Mouse (Mus musculus): Measurements from ENCODE around the gene Mars. TPM values are rescaled to one million over a fixed set of nuclear protein-coding genes. Genes with fewer than 3 reads are reported as not detected.

Mars gene
- polyA plus RNA-seq, 1 experiment: 47.7 TPM

DNA sequence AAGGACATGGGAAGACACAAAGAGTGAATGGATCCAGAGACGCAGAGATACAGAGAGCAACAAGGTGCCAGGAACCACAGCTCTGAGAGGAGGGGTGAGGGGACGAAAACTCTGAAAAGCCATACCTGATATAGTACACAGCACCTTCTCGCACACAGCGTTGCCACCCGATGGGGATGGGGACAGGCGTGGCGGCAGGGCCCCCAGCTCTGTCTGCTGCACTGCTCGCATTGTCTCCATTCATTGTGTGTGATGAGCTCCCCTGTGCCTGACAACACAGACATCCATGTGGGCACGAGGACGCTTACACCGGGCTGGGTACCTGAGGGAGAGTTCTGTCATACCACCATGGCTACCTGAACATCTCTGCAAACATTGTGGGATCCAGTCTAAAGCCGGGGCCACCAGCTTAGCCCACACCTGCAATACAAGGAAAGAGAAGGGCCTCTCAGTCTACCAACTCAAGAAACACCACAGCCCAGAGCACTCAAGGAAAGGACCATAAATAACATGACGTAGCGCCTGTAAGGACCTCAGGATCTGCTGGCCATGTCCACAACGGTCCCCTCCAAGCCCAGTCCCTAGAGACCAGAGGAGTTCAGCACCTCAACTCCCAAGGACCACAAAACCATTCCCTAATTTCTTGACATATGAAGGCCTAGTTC, 24.2 kb downstream of the Mars start:
- DNase-seq (ENCODE audit: low spot score): no peak

- no peak for DNase-seq (ENCODE audit: low spot score)
Observed at GRCm38 (mm10) chr10:127286730-127287129, 24.9 kb downstream of the Mars start.

DNA sequence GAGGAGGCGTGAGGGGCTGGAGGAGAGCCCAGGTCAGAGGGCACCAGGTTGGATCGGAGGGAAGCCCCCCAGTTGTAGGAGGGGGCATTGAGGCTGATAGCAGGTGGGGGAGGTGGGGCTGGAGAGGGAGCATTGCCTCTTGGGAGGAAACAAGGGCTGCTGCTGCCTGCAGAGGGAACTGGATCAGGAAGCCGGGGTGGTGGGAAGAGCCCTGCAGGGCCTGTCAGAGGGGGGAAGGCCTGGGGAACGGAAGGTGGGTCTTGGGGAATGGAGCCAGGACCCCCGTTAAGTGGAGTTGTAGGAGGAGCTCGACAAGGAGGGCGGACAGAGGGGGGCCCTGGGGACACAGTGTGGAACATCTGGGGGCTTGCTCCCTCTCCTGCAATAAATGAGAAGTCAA, 25.4 kb downstream of the Mars start:
- DNase-seq (ENCODE audit: low spot score): no peak

GRCm38 (mm10) chr10:127285644-127286043, 25.9 kb downstream of the Mars start:
- no peak for DNase-seq (ENCODE audit: low spot score)

DNA sequence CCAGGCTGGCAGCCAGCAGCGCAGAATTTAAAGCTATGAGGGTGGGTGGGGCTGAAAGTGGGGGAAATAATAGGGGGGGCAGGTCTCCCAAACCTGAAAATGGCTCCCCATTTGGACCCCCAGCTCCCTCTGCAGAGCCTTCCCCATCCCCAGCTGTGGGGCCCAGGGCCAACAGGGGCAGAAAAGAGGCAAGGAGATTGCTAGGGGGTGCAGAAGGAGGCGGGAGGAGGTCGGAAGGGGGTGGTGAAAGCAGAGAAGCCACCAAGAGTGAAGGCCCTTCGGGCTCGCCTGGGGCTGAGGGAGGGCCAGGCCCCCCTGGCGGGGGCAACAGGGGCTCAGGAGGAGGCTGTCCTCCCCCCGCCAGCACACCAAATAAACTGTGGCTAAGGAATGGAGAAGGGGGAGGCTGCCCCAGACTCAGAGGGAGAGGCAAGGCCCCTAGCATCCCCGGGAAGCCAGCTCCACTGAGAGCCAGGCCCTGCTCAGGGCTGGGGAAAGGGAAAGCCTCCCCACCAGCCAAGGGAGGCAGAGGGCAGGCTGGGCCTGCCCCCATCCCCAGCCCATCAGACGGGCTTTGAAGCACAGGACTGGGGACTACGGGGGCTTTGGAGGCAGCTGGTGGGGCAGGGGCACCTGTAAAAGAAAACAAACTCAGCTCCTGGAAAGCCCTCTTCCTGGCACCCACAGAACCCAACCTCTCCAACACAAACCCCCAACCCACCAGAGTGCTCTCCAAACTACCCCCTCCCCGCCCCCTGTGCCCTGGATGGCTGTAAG, 26.7 kb downstream of the Mars start:
- DNase-seq (ENCODE audit: low spot score): no peak

- DNase-seq (ENCODE audit: low spot score): no peak
Observed at GRCm38 (mm10) chr10:127284105-127284622, 27.4 kb downstream of the Mars start.

DNA sequence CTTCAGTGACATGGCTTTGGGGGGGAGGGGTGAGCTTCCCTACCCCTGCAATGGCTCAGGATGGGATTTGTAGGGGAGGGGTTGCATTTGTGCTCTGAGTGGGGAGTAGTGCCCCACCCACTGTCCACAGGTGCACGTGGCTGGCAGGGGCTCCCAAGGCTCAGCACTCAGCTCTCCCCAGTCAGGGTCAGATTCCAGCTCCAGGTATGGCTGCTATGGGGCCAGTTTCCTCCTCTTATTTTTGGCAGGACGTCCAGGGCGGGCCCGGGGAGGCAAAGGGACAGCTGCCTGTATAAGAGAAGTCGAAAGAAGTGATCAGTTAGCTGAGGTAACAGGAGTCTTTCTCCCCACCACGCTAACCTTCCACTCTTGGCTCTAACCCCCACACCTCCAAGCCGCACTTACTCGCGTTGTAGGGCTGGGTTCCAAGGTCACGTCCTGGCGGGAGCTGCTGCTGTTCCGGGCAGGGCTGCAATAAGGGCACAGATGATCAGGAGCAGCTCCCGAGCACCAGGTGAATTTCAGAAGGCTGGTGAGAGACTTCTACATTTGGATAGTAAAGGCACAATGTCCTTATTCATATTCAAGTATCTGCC, 28.9 kb downstream of the Mars start:
- DNase-seq (ENCODE audit: low spot score): no peak

- DNase-seq (ENCODE audit: low spot score): no peak
Observed at GRCm38 (mm10) chr10:127281316-127281715, 30.3 kb downstream of the Mars start.

- DNase-seq (ENCODE audit: low spot score): no peak
Observed at GRCm38 (mm10) chr10:127279730-127280129, 31.9 kb downstream of the Mars start.

- no peak for DNase-seq (ENCODE audit: low spot score)
Observed at GRCm38 (mm10) chr10:127274261-127275022, 37.1 kb downstream of the Mars start.

- no peak for DNase-seq (ENCODE audit: low spot score)
Observed at GRCm38 (mm10) chr10:127272371-127272770, 39.2 kb downstream of the Mars start.

- no peak for DNase-seq (ENCODE audit: low spot score)
Observed at GRCm38 (mm10) chr10:127269884-127270283, 41.7 kb downstream of the Mars start.

DNA sequence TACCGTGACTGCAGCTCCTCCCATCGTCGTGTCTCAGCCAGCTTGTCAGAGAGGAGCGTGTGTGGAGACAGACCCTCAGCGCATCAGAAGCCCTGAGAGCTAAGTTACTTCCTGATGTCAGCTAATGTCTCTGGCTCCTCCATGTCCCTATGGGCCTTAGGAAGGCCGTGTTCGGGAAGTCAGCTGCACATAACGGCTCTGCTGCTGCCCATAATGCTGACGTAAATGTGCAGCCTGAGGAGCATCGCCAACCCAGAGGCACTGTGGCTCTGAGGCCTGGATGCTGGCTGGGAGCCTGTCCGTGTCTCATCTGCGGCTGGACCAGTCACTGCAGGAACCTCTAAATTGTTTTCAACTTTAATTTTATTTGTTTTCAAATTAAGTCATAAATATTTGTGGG, 42.5 kb downstream of the Mars start:
- DNase-seq (ENCODE audit: low spot score): no peak

GRCm38 (mm10) chr10:127268401-127268800, 43.2 kb downstream of the Mars start:
- DNase-seq (ENCODE audit: low spot score): no peak

GRCm38 (mm10) chr10:127267318-127267717, 44.3 kb downstream of the Mars start:
- no peak for DNase-seq (ENCODE audit: low spot score)

- peak; percentile 80 for DNase-seq (ENCODE audit: low spot score)
Observed at GRCm38 (mm10) chr10:127266112-127267091, 45.2 kb downstream of the Mars start, which contains the start of gene Dctn2. Gene Dctn2, plus strand, starts transcription at chr10:127266368.

DNA sequence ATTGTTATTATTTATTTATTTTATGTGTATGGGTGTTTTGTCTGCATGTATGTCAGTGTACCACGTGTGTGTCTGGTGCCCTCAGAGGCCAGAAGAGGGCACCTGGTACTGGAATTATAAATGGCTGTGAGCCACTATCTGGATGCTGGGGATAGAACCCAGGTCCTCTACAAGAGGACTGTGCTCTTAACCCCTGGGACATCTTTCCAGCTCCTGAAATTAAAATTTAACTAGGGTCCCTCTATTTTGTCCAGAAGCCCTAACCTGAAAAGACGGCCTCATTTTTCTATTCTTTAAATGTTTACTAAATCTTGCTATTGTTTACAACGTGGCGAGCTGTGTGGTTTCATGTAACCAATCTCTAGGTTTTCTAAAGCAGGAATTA, 45.9 kb downstream of the Mars start:
- no peak for DNase-seq (ENCODE audit: low spot score)

DNA sequence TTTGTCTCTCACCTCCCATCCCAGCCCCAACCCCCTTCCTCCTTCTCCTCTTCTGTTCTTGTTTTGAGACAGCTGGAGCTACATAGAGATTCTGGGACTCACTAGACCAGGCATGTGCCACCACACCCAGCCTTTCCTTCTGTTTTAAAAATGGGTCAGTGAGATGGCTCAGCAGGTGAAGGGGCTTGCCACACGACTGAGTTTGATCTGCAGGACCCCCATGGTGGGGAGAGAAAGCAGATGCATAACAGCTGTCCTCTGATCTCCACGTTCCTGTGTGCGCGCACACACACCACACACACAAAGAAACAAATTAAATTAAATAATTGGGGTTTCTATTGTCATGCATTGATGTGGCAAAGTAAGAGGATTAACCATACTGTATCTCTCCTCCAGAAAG, 46.6 kb downstream of the Mars start:
- no peak for DNase-seq (ENCODE audit: low spot score)

- DNase-seq (ENCODE audit: low spot score): no peak
Observed at GRCm38 (mm10) chr10:127264336-127264735, 47.2 kb downstream of the Mars start.

DNA sequence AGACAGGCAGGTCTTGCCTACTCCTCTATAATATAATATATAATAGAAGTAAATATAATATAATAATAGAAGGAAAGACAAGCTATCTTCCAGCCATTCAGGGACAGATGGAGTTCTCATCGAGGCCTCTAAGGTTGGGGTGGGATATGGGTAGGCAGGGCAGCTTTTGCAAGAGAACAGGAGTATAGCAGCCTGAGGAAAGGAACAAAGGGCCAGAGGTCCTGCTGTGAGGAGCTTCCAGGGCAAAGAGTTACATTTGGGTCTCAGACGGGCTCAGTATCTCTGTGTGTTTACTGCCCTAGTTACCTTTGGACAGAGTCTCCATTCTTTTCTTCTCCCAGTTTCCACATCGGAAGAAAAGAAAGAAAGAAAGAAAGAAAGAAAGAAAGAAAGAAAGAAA, 48.0 kb downstream of the Mars start:
- DNase-seq (ENCODE audit: low spot score): no peak

Data from urinary bladder, adult 2 months (tissue).